Mouse (Mus musculus) midbrain, embryonic 14.5 days (tissue): ENCODE measurements at regions not wholly inside any gene's neighbourhood (a gene's known extent, or its start where the extent isn't known, plus 50 kb on each side); places are given as distances from the start of the nearest gene placed in this dataset.

Experiments
- ATAC-seq: fragments of 200-750 bp; cut with Nextera tagmentation; 2 replicates; pipeline ENCODE4 v1.8.0; 2017; ENCODE audit warnings: moderate number of reproducible peaks, moderate library complexity; ENCODE audit not compliant: low FRiP score, low TSS enrichment
- DNase-seq: peaks from one replicate; pipeline ENCODE4 v3.0.0-alpha.2; 2015
- H3K27ac ChIP-seq: fragments of 300-500 bp; sonication (generic); replicated peaks from 2 replicates; pipeline ENCODE4 v1.5.1; 2014; ENCODE audit warnings: mild to moderate bottlenecking, low read depth, low read length, moderate library complexity
- H3K27me3 ChIP-seq: fragments of 300-500 bp; sonication (generic); 2 replicates; pipeline ENCODE4 v1.6.1; 2014; ENCODE audit warnings: low read length, control low read depth, mixed read lengths; ENCODE audit not compliant: control insufficient read depth, insufficient read depth
- H3K36me3 ChIP-seq: fragments of 300-500 bp; sonication (generic); 2 replicates; pipeline ENCODE4 v1.6.1; 2014; ENCODE audit warnings: low read length, control low read depth; ENCODE audit not compliant: control insufficient read depth, insufficient read depth
- H3K4me1 ChIP-seq: fragments of 300-500 bp; sonication (generic); 2 replicates; pipeline ENCODE4 v1.6.1; 2014; ENCODE audit warnings: mild to moderate bottlenecking, antibody characterized with exemption, low read length, control low read depth; ENCODE audit not compliant: control insufficient read depth, insufficient read depth
- H3K4me2 ChIP-seq: fragments of 300-500 bp; sonication (generic); 2 replicates; pipeline ENCODE4 v1.6.1; 2014; ENCODE audit warnings: mild to moderate bottlenecking, low read length, moderate library complexity
- H3K4me3 ChIP-seq: fragments of 300-500 bp; sonication (generic); replicated peaks from 2 replicates; pipeline ENCODE4 v1.5.1; 2014; ENCODE audit warnings: low read depth, low read length
- H3K9ac ChIP-seq: fragments of 300-500 bp; sonication (generic); replicated peaks from 2 replicates; pipeline ENCODE4 v1.6.1; 2014; ENCODE audit warnings: mild to moderate bottlenecking, low read length, moderate library complexity
- H3K9me3 ChIP-seq: fragments of 300-500 bp; sonication (generic); 2 replicates; pipeline ENCODE4 v1.6.1; 2016; ENCODE audit warnings: low read length, control low read depth, mixed read lengths; ENCODE audit not compliant: control insufficient read depth
- WGBS: fragments of 180-500 bp; shearing (Covaris S2); extraction: QIAGEN DNeasy Blood & Tissue Kit; methylation state at CpG from one replicate; pipeline ENCODE4 v1.1.7; 2014; 5-methylcytosine and 5-hydroxymethylcytosine counted together

GRCm38 (mm10) chr3:69953674-69954329 is 53.6 kb upstream of the Otol1 start:
- no peak for ATAC-seq
- Histone ChIP-seq H3K4me3 (no peak overlapping the region), H3K27ac (no peak overlapping the region), H3K4me2 (no peak overlapping the region), H3K9ac (no peak overlapping the region), H3K36me3 (no peaks in the 10 kb centered on the region), H3K27me3 (no peaks in the 10 kb centered on the region), H3K9me3 (no peaks in the 10 kb centered on the region), H3K4me1 (no peaks in the 10 kb centered on the region)
- DNase-seq, result no peak
- WGBS, result 76% methylated on average over 6 of the region's 6 CpGs

GRCm38 (mm10) chr3:69922792-69923418 is 63.2 kb upstream of the Sptssb start:
- Histone ChIP-seq H3K9me3 (no peaks in the 10 kb centered on the region), H3K4me3 (no peak overlapping the region), H3K27me3 (no peaks in the 10 kb centered on the region), H3K27ac (no peak overlapping the region), H3K36me3 (no peaks in the 10 kb centered on the region), H3K4me1 (no peaks in the 10 kb centered on the region), H3K4me2 (no peak overlapping the region), H3K9ac (no peak overlapping the region)
- ATAC-seq (no peak), DNase-seq (no peak)
- 89% methylated on average over 8 of the region's 8 CpGs for WGBS

GRCm38 (mm10) chr3:69912859-69913258 is 53.1 kb upstream of the Sptssb start:
- H3K4me2 ChIP-seq, result no peak overlapping the region
- WGBS, result 14% methylated on average over 14 of the region's 14 CpGs
- H3K9me3 ChIP-seq, result no peaks in the 10 kb centered on the region
- no peak overlapping the region for H3K27ac ChIP-seq
- H3K27me3 ChIP-seq, result no peaks in the 10 kb centered on the region
- H3K4me1 ChIP-seq, result no peaks in the 10 kb centered on the region
- DNase-seq (peak; percentile 27), ATAC-seq (no peak)
- no peak overlapping the region for H3K9ac ChIP-seq
- no peaks in the 10 kb centered on the region for H3K36me3 ChIP-seq
- no peak overlapping the region for H3K4me3 ChIP-seq

- Histone ChIP-seq H3K4me2 (no peak overlapping the region), H3K36me3 (no peaks in the 10 kb centered on the region), H3K4me3 (no peak overlapping the region), H3K27me3 (no peaks in the 10 kb centered on the region), H3K9me3 (no peaks in the 10 kb centered on the region), H3K9ac (no peak overlapping the region), H3K27ac (no peak overlapping the region), H3K4me1 (no peaks in the 10 kb centered on the region)
- WGBS, result 94% methylated on average over 8 of the region's 8 CpGs
- ATAC-seq (no peak), DNase-seq (no peak)
These were observed 50.3 kb upstream of the Sptssb start for GRCm38 (mm10) chr3:69910073-69910472.
